Mouse (Mus musculus) kidney, adult 2 months (tissue): Measurements from ENCODE around the gene Mgmt. TPM values are rescaled to one million over a fixed set of nuclear protein-coding genes. Genes with fewer than 3 reads are reported as not detected.

Source experiments
- DNase-seq: peaks from one replicate; pipeline ENCODE4 v3.0.0; 2021
- H3K27ac ChIP-seq: fragments of 200-500 bp; 2 replicates; pipeline ENCODE4 v1.5.1; 2012; ENCODE audit warnings: low read depth, low read length, control low read depth, inconsistent platforms; ENCODE audit not compliant: insufficient read depth
- H3K27me3 ChIP-seq: fragments of 200-500 bp; replicated peaks from 2 replicates; pipeline ENCODE4 v1.6.1; 2012; ENCODE audit warnings: mild to moderate bottlenecking, moderate library complexity, low read length, inconsistent platforms; ENCODE audit not compliant: control insufficient read depth, insufficient read depth
- H3K36me3 ChIP-seq: fragments of 200-500 bp; 2 replicates; pipeline ENCODE4 v1.6.1; 2012; ENCODE audit warnings: mild to moderate bottlenecking, moderate library complexity, low read length, inconsistent platforms; ENCODE audit not compliant: control insufficient read depth, insufficient read depth
- H3K4me1 ChIP-seq: fragments of 200-500 bp; 2 replicates; pipeline ENCODE4 v1.6.1; 2011; ENCODE audit warnings: low read length; ENCODE audit not compliant: control insufficient read depth, insufficient read depth
- H3K4me3 ChIP-seq: fragments of 200-500 bp; 2 replicates; pipeline ENCODE4 v1.5.1; 2011; ENCODE audit warnings: mild to moderate bottlenecking, low read depth, low read length, control low read depth; ENCODE audit not compliant: insufficient read depth
- CTCF ChIP-seq: fragments of 200-500 bp; conservative IDR thresholded peaks from 2 replicates; pipeline ENCODE4 v1.5.1; 2011; ENCODE audit warnings: low read depth, mild to moderate bottlenecking, control low read depth, low read length, moderate library complexity, mixed read lengths; ENCODE audit not compliant: insufficient read depth, insufficient read length
- POLR2A ChIP-seq: fragments of 200-500 bp; IDR thresholded peaks from one replicate; pipeline ENCODE4 v1.6.1; 2011; ENCODE audit warnings: low read depth, low read length, control low read depth
- WGBS: fragments of 180-500 bp; shearing (Covaris S2); methylation state at CpG from one replicate; pipeline ENCODE4 v1.1.7; 2018; 5-methylcytosine and 5-hydroxymethylcytosine counted together
- polyA plus RNA-seq: library from polyadenylated mRNA; depleted of rRNA; stranded (reverse); fragments of >200 nt; gene quantifications from 2 replicates; pipeline ENCODE4 v1.2.3, GENCODE M21; 2012

The Mgmt gene
- polyA plus RNA-seq, 1 experiment, result 5.1 TPM

DNA sequence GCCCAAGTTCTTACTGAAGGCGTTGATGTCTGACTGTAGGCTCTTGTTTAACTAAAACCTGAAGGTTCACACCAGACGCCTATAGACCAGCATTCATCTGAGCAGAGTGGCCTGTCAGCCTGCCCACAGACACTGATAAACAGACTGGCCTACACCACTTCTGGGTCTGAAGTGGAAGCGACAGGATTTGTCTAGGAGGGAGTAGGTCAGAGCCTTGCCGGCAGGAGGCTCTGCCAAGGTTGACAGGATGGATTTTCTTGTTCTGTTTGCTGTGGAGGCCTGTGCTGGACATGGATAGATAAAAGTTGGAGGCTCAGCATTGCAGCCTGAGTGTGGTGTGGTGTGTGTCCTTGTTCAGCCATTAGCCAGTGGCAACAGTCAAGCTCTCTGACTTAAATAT lies 3.6 kb downstream of the Mgmt start:
- TF ChIP-seq POLR2A, result no peak
- Histone ChIP-seq H3K36me3 (no peaks in the 10 kb centered on the region), H3K4me3 (no peak overlapping the region), H3K27ac (no peak overlapping the region), H3K4me1 (no peaks in the 10 kb centered on the region; the same call in 1 of the 2 replicates), H3K27me3 (no peaks in the 10 kb centered on the region)
- DNase-seq, result no peak
- 91% methylated on average over 4 of the region's 4 CpGs for WGBS

DNA sequence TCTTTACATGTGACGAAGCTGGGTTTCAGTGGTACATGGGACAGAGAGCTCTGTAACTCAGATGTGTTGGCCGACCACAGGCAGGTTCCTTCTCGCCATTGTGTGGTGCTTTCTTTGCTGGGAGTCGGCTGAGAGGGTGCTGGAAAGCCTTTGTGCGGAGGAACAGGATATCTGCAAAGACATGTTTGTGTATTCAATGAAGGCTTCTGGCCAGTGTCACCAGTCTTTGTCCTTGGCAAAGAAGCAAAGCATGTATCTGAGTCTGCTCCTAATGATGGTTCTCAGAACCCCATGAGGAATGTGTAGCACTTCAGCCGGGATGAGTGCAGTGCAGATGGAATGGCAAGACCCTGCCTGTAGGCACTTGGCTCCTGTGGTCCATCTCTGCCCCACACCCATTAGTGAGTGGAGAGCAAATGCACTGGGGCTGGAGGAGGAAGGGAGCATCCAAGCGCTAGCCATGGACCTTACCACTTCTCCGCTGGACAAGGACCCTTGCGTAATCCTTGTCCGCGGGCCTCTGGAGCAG lies 14.3 kb downstream of the Mgmt start:
- Histone ChIP-seq H3K36me3 (no peaks in the 10 kb centered on the region), H3K4me3 (no peak overlapping the region), H3K4me1 (peaks cover 8% of the 10 kb centered on the region), H3K27me3 (no peaks in the 10 kb centered on the region), H3K27ac (no peak overlapping the region)
- DNase-seq, result no peak
- 97% methylated on average over 11 of the region's 11 CpGs for WGBS
- TF ChIP-seq POLR2A (no peak), CTCF (no peak)

DNA sequence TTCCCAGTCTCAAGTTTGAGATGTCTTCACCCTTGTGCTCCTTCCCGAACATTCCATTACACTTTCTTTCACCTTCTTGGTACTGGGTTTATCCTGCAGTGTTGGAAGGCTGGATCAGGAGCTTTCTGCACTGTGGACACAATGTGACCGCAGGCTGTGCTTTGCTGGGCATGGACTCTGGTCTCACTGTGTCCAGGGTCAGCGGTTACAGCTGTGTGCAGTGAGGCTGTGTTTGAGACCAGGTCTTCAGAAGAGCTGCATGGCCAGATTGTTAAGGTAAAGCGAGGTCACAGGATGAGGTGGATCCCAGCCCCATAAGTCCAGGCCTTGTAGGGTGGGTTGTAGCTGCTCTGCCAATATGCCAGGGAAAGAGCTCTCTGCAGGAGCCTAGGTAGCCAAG lies 18.5 kb downstream of the Mgmt start:
- Histone ChIP-seq H3K36me3 (no peaks in the 10 kb centered on the region), H3K27ac (no peak overlapping the region), H3K4me3 (no peak overlapping the region), H3K27me3 (no peaks in the 10 kb centered on the region), H3K4me1 (peaks cover 8% of the 10 kb centered on the region)
- TF ChIP-seq POLR2A, result no peak
- TF ChIP-seq CTCF, result no peak
- 68% methylated on average over 4 of the region's 4 CpGs for WGBS
- peak; percentile 81 for DNase-seq

DNA sequence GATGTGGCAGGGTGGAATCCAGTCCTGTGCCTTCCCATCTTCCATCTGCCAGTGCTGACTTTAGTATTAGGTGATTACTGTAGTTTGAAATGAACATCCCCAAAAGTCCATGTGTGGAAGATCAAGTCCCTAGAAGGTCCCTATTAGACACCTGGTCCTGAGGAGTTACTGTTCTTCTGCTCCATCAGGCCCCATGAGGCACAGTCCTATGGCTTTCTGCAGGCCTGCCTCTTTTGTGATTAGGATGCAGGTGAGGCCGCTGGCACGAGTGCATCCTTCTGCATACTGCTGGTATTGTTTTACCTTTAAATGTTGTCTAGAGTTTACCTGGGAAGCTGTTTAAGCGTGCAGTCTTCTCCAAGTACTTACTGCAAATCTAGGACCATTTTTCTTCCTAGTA lies 21.6 kb downstream of the Mgmt start:
- H3K27ac ChIP-seq, result no peak overlapping the region
- no peaks in the 10 kb centered on the region for H3K27me3 ChIP-seq
- 90% methylated on average over 3 of the region's 3 CpGs for WGBS
- no peak overlapping the region for H3K4me3 ChIP-seq
- DNase-seq, result no peak
- no peaks in the 10 kb centered on the region for H3K36me3 ChIP-seq
- peaks cover 8% of the 10 kb centered on the region for H3K4me1 ChIP-seq
- no peak for TF ChIP-seq CTCF
- TF ChIP-seq POLR2A, result no peak

DNA sequence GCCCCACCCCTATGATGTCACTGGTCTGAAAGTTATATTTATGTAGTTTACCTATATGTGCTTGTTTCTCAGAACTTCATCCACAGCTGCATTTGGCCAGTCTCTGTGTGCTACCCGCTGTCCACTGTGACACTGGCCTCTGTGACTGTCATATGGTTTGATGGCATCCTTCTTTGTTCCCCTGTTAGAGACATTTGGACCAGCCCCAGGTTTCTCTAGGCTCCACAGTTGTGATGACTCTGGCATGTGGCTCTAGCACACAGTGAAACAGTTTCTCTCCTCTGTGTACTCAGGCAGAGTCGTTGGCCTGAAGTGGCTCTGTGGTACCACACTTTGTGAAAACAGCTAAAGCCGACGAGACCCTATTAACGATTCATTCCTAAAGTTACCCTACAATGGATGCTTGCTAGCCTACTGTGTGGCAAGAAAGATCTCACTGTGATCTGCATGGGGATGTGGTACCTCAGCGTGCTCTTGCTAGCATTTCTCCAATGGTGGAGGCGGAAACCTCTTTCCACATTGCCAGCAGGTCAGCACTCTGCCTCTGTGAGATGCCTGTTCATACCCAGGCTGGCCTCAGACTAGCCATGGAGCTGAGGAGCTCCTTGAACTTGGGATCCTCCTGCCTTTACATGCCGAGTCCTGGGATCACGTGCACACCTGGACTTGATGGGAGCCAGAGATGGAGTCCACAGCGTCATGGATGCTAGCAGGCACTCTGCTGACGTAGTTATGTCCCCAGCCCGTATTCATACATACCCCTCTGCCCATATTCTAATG lies 26.8 kb downstream of the Mgmt start:
- Histone ChIP-seq H3K4me3 (no peak overlapping the region), H3K27me3 (no peaks in the 10 kb centered on the region), H3K4me1 (no peaks in the 10 kb centered on the region), H3K36me3 (no peaks in the 10 kb centered on the region), H3K27ac (no peak overlapping the region)
- no peak for DNase-seq
- 94% methylated on average over 12 of the region's 12 CpGs for WGBS
- TF ChIP-seq CTCF, result no peak
- no peak for TF ChIP-seq POLR2A

DNA sequence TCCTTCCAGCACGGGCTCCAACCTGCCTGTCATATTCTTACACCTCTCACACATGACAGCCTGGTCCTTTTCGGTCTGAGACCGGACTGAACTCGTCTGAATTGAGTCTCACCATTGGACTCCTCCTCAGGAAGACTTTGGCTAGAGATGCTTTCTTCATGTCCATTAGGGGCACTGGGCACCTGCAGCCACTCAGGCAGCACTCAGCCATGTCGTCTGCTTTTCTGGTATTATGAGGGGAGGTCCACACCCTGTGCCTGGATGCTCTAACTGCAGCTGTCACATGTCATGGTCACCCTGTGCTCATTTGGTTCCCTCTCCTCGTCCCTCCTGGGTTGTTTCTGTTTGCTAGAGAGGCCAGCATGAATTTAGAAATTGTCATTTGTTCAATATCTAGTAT lies 27.8 kb downstream of the Mgmt start:
- no peak overlapping the region for H3K4me3 ChIP-seq
- 88% methylated on average over 6 of the region's 6 CpGs for WGBS

DNA sequence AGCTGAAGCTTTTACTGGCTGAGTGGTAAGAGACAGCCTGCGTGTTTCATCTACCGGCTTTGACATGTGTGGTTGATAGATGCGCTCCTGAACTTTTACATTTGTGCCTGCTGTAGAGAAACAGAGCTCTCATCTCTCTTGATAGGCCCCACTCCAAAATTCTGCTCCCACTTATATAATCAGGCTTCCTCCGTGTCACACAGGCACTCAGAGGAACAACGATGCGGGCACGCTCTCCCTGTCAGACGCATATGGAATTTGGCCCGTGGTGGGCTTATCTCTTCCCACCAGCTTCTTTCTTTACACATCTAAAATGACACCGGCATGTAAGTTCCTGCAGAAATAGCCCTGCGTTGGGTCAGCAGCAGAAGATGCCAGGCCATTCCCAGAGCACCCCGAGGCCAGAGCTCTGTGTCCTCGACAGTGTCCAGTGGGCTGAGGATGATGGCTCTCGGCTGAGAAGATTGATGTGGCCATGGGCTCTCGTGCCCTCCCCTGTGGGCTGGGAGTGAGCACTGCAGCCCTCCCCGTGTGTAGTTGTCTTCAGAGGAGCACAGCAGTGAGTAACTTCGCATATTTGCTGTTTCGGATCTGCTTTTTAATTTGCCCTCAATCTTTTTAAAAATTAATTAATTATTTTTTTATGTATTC lies 30.3 kb downstream of the Mgmt start:
- 83% methylated on average over 18 of the region's 18 CpGs for WGBS
- Histone ChIP-seq H3K4me1 (no peaks in the 10 kb centered on the region), H3K27ac (no peak overlapping the region), H3K27me3 (no peaks in the 10 kb centered on the region), H3K4me3 (no peak overlapping the region), H3K36me3 (no peaks in the 10 kb centered on the region)
- no peak for TF ChIP-seq POLR2A
- no peak for TF ChIP-seq CTCF
- no peak for DNase-seq

More for the DNA sequence above, 27.8 kb downstream of the Mgmt start:
- no peak for DNase-seq
- Histone ChIP-seq H3K36me3 (no peaks in the 10 kb centered on the region), H3K27ac (no peak overlapping the region), H3K27me3 (no peaks in the 10 kb centered on the region), H3K4me1 (no peaks in the 10 kb centered on the region)
- TF ChIP-seq POLR2A (no peak), CTCF (no peak)
